Mouse (Mus musculus): ENCODE measurements around the gene 5730522E02Rik. TPM values are rescaled to one million over a fixed set of nuclear protein-coding genes. Genes with fewer than 3 reads are reported as not detected.

The 5730522E02Rik gene
- polyA plus RNA-seq, 1 experiment: 0.25 TPM

- Histone ChIP-seq H3K36me3 (ENCODE audit: control insufficient read depth, insufficient read depth, low read length) (no peaks in the 10 kb centered on the region), H3K27ac (ENCODE audit: control insufficient read depth, insufficient read depth, low read depth, low read length) (no peak overlapping the region), H3K4me1 (ENCODE audit: control insufficient read depth, insufficient read depth, low read length) (no peaks in the 10 kb centered on the region), H3K27me3 (ENCODE audit: control insufficient read depth, insufficient read depth, low read length) (no peaks in the 10 kb centered on the region), H3K4me3 (ENCODE audit: control insufficient read depth, low read depth, low read length) (no peak overlapping the region)
- TF ChIP-seq POLR2A (IDR thresholded peaks at IDR 0.05; ENCODE audit: control insufficient read depth, low read depth, low read length): no peak
- TF ChIP-seq CTCF (IDR thresholded peaks at IDR 0.05; ENCODE audit: control insufficient read depth, insufficient read depth, insufficient replicate concordance, low read depth, low read length): no peak
Measured at GRCm38 (mm10) chr11:25679856-25680255, 530.7 kb downstream of the 5730522E02Rik start.

GRCm38 (mm10) chr11:25674194-25674593, 536.4 kb downstream of the 5730522E02Rik start:
- TF ChIP-seq CTCF (IDR thresholded peaks at IDR 0.05; ENCODE audit: control insufficient read depth, insufficient read depth, insufficient replicate concordance, low read depth, low read length): no peak
- TF ChIP-seq POLR2A (IDR thresholded peaks at IDR 0.05; ENCODE audit: control insufficient read depth, low read depth, low read length): no peak

GRCm38 (mm10) chr11:25670018-25670417, 540.5 kb downstream of the 5730522E02Rik start:
- no peaks in the 10 kb centered on the region for H3K27me3 ChIP-seq (ENCODE audit: control insufficient read depth, insufficient read depth, low read length)
- H3K4me3 ChIP-seq (ENCODE audit: control insufficient read depth, low read depth, low read length): no peak overlapping the region
- TF ChIP-seq CTCF (IDR thresholded peaks at IDR 0.05; ENCODE audit: control insufficient read depth, insufficient read depth, insufficient replicate concordance, low read depth, low read length) (no peak), POLR2A (IDR thresholded peaks at IDR 0.05; ENCODE audit: control insufficient read depth, low read depth, low read length) (no peak)
- no peak overlapping the region for H3K27ac ChIP-seq (ENCODE audit: control insufficient read depth, insufficient read depth, low read depth, low read length)
- H3K4me1 ChIP-seq (ENCODE audit: control insufficient read depth, insufficient read depth, low read length): no peaks in the 10 kb centered on the region
- H3K36me3 ChIP-seq (ENCODE audit: control insufficient read depth, insufficient read depth, low read length): no peaks in the 10 kb centered on the region

More at GRCm38 (mm10) chr11:25674194-25674593, 536.4 kb downstream of the 5730522E02Rik start:
- no peaks in the 10 kb centered on the region for H3K4me1 ChIP-seq (ENCODE audit: control insufficient read depth, insufficient read depth, low read length)
- no peaks in the 10 kb centered on the region for H3K36me3 ChIP-seq (ENCODE audit: control insufficient read depth, insufficient read depth, low read length)
- H3K27me3 ChIP-seq (ENCODE audit: control insufficient read depth, insufficient read depth, low read length): no peaks in the 10 kb centered on the region
- no peak overlapping the region for H3K4me3 ChIP-seq (ENCODE audit: control insufficient read depth, low read depth, low read length)
- H3K27ac ChIP-seq (ENCODE audit: control insufficient read depth, insufficient read depth, low read depth, low read length): no peak overlapping the region

GRCm38 (mm10) chr11:25664562-25665104, 545.9 kb downstream of the 5730522E02Rik start:
- no peaks in the 10 kb centered on the region for H3K36me3 ChIP-seq (ENCODE audit: control insufficient read depth, insufficient read depth, low read length)
- H3K4me3 ChIP-seq (ENCODE audit: control insufficient read depth, low read depth, low read length): no peak overlapping the region
- TF ChIP-seq POLR2A (IDR thresholded peaks at IDR 0.05; ENCODE audit: control insufficient read depth, low read depth, low read length) (no peak), CTCF (IDR thresholded peaks at IDR 0.05; ENCODE audit: control insufficient read depth, insufficient read depth, insufficient replicate concordance, low read depth, low read length) (no peak)
- no peaks in the 10 kb centered on the region for H3K4me1 ChIP-seq (ENCODE audit: control insufficient read depth, insufficient read depth, low read length)
- H3K27ac ChIP-seq (ENCODE audit: control insufficient read depth, insufficient read depth, low read depth, low read length): no peak overlapping the region
- H3K27me3 ChIP-seq (ENCODE audit: control insufficient read depth, insufficient read depth, low read length): no peaks in the 10 kb centered on the region

GRCm38 (mm10) chr11:25646282-25646681, 564.3 kb downstream of the 5730522E02Rik start:
- no peak overlapping the region for H3K4me3 ChIP-seq (ENCODE audit: control insufficient read depth, low read depth, low read length)
- H3K36me3 ChIP-seq (ENCODE audit: control insufficient read depth, insufficient read depth, low read length): no peaks in the 10 kb centered on the region
- TF ChIP-seq POLR2A (IDR thresholded peaks at IDR 0.05; ENCODE audit: control insufficient read depth, low read depth, low read length) (no peak), CTCF (IDR thresholded peaks at IDR 0.05; ENCODE audit: control insufficient read depth, insufficient read depth, insufficient replicate concordance, low read depth, low read length) (no peak)
- H3K27me3 ChIP-seq (ENCODE audit: control insufficient read depth, insufficient read depth, low read length): no peaks in the 10 kb centered on the region
- H3K4me1 ChIP-seq (ENCODE audit: control insufficient read depth, insufficient read depth, low read length): no peaks in the 10 kb centered on the region; the same call in 1 of the 2 replicates
- no peak overlapping the region for H3K27ac ChIP-seq (ENCODE audit: control insufficient read depth, insufficient read depth, low read depth, low read length)

- peak overlapping the region; percentile 36; the same call in 1 of the 2 replicates for H3K4me3 ChIP-seq (ENCODE audit: control insufficient read depth, low read depth, low read length)
- H3K4me1 ChIP-seq (ENCODE audit: control insufficient read depth, insufficient read depth, low read length): no peaks in the 10 kb centered on the region; the same call in 1 of the 2 replicates
- H3K36me3 ChIP-seq (ENCODE audit: control insufficient read depth, insufficient read depth, low read length): no peaks in the 10 kb centered on the region
- H3K27ac ChIP-seq (ENCODE audit: control insufficient read depth, insufficient read depth, low read depth, low read length): no peak overlapping the region
- no peak for TF ChIP-seq POLR2A (IDR thresholded peaks at IDR 0.05; ENCODE audit: control insufficient read depth, low read depth, low read length)
- TF ChIP-seq CTCF (IDR thresholded peaks at IDR 0.05; ENCODE audit: control insufficient read depth, insufficient read depth, insufficient replicate concordance, low read depth, low read length): no peak
- no peaks in the 10 kb centered on the region for H3K27me3 ChIP-seq (ENCODE audit: control insufficient read depth, insufficient read depth, low read length)
Measured at GRCm38 (mm10) chr11:25644767-25645622, 565.6 kb downstream of the 5730522E02Rik start.

- H3K4me3 ChIP-seq (ENCODE audit: control insufficient read depth, low read depth, low read length): no peak overlapping the region
- H3K36me3 ChIP-seq (ENCODE audit: control insufficient read depth, insufficient read depth, low read length): no peaks in the 10 kb centered on the region
- no peak overlapping the region for H3K27ac ChIP-seq (ENCODE audit: control insufficient read depth, insufficient read depth, low read depth, low read length)
- TF ChIP-seq POLR2A (IDR thresholded peaks at IDR 0.05; ENCODE audit: control insufficient read depth, low read depth, low read length): no peak
- TF ChIP-seq CTCF (IDR thresholded peaks at IDR 0.05; ENCODE audit: control insufficient read depth, insufficient read depth, insufficient replicate concordance, low read depth, low read length): no peak
- H3K4me1 ChIP-seq (ENCODE audit: control insufficient read depth, insufficient read depth, low read length): no peaks in the 10 kb centered on the region
- H3K27me3 ChIP-seq (ENCODE audit: control insufficient read depth, insufficient read depth, low read length): no peaks in the 10 kb centered on the region
Measured at GRCm38 (mm10) chr11:25606886-25607285, 603.7 kb downstream of the 5730522E02Rik start.
